Mouse (Mus musculus): ENCODE data around the gene Ctnnb1. TPM values are rescaled to one million over a fixed set of nuclear protein-coding genes. Genes with fewer than 3 reads are reported as not detected.

Gene Ctnnb1
- 143 TPM for polyA plus RNA-seq (2015; fragmentation: Illumina TruSeq; extraction: RNeasy Lipid Tissue Mini Kit (QIAGEN cat#74804); ENCODE audit: insufficient read depth, low read depth, low replicate concordance)

DNA sequence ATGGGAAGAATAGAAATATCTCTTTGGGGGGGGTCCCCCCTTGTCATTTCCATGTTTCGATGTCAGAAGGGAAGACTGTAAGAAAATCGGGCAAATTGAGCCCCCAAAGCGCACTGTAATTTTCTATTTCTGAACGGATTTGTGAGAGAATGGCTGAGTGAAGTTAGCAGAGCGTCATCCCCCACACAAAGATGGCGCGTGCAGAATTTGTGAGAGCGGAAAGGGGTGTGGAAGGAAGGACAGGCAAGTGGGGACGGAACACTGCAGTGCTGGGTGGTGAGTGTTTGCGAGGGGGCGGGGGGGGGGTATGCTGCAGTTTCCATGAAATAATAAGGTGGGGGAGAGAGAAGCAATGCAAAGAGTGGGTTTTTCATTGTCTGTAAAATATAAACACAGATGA, at the start of gene Ctnnb1:
Gene Ctnnb1 (plus strand): TSS at position 136 of the 400 bp plus-strand sequence.

